Mouse (Mus musculus) liver, adult 2 months (tissue): ENCODE measurements at regions not wholly inside any gene's neighbourhood (a gene's known extent, or its start where the extent isn't known, plus 50 kb on each side); places are given as distances from the start of the nearest gene placed in this dataset.

Source experiments
- CTCF ChIP-seq: fragments of 200-500 bp; IDR thresholded peaks from 2 replicates; pipeline ENCODE4 v1.5.1; 2011; ENCODE audit warnings: low read depth, low read length, control low read depth
- POLR2A ChIP-seq: fragments of 200-500 bp; IDR thresholded peaks from 2 replicates; pipeline ENCODE4 v1.6.1; 2011; ENCODE audit warnings: low read length, control low read depth; ENCODE audit not compliant: insufficient read depth; ENCODE audit errors: extremely low read depth

DNA sequence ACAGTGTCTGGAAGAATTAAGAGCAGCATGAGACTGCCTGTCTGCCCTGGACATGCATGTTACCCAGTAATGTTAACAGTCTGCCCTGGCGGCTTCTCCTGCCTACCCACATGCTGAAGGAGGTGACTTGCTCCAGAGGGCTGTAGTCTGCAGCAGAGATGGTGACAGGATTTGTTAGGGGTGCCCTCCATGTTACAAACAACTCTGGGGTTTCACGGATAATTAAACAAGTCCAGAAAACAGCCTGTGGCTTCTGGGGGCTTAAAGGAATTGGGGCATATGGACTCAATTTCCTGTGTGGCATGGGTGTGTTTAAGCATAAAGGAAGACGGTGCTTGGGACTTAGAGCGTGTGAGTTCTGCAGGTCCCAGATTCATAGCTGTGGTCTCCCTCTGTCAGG, 347.3 kb upstream of the Tshz3 start:
- no peak for TF ChIP-seq POLR2A
- no peak for TF ChIP-seq CTCF
